Mouse (Mus musculus): ENCODE results near the gene Ccdc187.

Gene Ccdc187

DNA sequence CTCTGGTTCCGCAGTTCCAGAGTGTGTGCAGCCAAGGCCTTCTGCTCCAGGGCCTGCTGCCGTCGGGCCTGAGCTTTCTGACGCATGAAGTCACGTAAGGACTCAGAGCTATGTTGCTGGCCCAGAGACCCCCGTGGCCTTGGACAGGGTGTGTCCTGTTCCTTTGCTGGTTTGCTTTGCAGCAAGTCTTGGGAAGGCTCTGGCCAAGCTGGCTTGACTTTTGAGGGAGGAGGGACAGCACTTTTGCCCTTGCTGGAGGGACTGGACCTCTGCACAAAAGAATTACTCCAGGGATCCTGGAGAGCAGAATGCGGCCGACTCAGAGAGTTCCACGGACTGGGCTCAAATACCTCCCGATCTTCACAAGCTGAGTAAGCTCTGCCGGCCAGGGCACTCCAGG is 13.8 kb downstream of the Ccdc187 start:
- DNase-seq (ENCODE audit: low spot score in 2 of 2), result no peak

DNA sequence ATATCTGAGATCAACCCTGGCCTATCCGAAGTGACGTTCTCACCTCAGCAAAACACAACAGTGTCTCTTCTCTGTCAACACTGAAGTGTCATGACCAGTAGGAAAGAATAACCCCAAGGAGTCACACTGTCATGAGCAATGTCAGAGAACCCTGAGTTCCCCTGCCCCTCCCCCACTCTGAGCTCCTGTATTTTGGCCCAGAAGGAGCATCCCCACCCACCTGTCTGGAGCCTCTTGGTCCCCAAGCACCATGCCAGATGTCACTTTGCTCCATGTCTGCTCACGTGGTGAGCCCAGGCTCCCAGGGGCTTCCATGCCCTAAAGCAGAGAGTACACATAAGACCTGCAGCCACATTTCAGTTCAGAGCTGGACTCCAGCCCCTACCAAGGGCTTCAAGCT is 14.6 kb downstream of the Ccdc187 start:
- no peak for DNase-seq (ENCODE audit: low spot score in 2 of 2)

DNA sequence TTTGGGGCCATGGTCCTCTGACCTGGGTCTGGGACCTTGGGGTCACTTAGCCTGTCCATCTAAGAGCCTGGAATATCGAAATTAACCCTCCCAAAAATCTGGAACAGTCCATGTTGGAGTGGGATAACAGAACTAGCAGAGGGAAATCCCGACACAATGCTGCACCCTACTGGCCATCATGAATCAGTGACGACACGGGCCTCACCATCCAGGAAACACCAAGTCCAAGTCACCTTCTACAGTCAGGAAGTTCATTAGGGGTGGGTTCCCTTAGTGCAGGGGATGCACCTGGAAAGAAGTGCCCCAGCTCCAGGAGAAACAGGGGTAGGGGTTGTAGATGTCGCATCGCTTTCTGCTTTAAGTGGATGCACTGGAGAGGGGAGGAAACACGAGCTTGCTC is 20.7 kb downstream of the Ccdc187 start:
- peak; percentile 35 to 58 for DNase-seq (ENCODE audit: low spot score in 2 of 2)

DNA sequence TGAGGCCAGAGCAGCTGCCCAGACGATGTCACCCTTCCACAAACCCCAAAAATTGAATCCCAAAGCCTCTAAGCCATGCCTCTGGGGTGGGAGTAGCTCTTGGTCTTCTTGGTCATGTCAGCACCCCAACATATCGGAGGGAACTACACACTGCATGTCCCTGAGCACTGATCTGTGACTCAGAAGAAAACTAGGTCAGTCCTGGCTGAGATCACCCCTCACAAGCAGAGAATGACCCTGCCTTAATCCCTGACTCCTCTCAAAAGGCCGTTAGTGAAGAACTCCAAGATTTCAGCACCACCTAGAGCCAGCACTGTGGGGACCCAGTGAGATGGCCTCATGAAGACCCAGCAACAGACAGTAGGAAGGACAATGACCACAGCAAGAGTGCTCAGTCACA is 26.1 kb downstream of the Ccdc187 start:
- no peak for DNase-seq (ENCODE audit: low spot score in 2 of 2)

DNA sequence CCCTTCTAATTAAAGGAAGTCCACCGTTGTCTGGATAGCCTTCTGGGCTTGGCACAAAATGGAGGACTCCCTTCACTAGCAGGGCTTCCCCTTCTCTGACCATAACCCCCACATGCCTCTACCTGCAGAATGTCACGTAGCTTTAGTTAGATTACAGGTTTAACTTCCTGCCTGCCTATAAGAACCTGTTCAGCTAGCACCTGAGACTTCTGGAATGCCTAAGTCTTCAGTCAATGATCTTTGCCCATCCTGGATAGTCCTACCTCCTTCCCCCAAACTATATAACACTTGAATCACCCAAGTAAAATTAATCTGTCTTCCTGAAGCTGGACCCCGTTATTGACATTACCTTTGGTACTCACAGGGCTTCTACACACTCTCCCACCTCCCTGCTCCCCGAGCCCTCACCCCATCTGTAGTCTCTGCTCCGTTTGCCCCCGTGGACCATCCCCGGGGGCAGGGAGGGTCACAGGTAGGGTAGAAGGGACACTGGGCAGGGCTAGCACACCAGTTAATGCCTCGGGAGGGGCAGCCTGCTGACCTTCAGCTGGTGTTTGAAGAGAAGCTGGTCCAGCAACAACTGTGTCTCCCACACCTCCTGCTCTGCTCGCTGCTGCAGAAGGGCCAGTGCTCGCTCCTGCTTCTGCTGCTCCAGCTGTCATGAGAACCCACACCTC is 28.2 kb downstream of the Ccdc187 start:
- DNase-seq (ENCODE audit: low spot score in 2 of 2), result no peak

DNA sequence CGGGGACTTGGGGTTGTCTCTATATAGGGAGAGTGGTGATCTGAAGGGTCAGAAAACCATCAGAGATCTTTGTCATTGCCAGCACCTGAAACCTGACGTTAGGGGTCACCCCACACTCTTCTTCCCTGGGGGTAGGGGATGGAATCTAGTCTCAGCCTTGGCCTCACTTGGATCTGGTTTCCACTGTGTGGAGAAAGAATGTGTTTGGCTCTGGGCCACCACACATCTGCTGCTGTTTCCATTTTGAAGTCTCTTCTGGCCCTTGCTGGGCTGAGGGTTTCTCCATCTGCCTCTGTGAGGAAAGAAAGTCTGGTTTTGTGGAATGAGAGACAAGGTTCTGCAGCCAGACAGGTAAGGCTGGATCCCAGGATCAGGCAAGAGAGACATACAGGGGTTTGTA is 29.3 kb downstream of the Ccdc187 start:
- no peak for DNase-seq (ENCODE audit: low spot score in 2 of 2)

DNA sequence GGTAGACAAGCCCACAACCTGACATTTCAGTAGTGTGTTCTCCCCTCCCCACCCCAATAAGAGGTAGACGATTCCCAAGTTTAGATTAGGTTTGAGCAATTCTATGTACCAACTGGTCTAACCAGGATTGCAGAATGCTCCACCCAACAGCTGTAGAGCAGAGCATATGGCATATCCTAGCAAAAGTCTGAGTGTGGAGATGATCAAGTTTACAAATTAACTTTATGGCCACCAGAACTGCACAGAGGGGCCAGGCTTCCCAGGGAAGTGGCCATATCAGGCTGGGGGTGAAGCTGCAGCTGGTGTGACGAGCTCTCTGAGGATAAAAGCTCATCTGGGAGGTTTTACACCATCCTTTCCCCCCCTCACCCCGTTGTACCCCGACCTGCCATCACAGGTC is 29.7 kb downstream of the Ccdc187 start:
- no peak for DNase-seq (ENCODE audit: low spot score in 2 of 2)

DNA sequence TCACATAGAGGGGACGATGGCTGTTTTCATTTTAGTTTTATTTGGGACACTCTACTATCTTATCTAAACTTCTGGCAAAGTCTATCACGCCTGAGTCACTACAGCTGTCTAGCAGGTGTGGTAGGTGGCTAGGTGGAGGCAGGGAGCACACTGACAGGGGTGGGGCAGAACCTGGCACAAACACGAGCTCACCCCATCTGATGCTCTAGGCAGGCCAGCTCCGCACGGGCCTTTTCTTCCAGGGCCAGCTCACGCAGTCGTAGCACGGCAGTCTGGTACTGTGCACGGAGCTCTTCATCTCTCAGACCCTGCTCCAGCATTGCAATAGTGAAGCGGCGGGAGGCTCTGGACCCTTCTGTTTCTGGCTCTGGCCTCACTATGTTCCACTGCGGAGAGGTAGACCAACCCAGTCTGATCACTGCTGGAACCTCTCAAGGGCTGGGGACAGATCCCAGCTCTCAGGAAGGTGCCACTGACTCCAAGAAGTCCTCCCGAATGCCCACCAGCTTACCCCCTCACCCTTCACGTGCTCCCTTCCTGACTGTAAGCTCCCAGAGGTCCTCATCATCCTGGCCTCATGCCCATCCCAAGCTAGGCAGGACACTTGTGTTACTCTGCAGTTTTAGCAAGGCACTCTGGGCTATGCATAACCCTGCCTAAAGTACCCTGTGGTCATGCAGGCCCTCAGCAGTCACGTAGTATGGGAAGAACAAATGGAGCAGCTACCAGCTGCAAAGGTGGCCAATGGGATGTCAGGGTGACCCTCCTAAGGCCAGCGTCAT is 36.9 kb downstream of the Ccdc187 start:
- DNase-seq (ENCODE audit: low spot score in 2 of 2), result no peak

DNA sequence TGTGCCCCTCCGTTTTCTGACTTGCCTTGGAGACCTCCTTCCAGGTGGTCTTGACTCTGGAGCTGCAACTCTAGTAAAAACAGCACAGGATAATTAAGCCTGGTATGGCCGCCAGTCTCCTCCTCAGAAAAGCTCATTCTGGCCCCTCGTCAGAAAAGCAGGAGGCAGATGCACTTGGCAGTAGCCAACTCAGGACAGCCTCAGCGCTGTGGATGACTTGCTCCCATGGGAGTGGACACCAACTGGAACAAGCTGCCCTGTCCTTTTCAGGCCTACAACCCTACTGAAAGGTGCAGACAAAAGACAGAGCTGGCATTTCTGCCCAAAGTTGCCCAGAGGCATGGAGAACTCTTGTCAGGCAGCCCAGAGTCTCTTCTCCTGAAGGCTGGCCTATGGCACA is 39.5 kb downstream of the Ccdc187 start:
- no peak for DNase-seq (ENCODE audit: low spot score in 2 of 2)

DNA sequence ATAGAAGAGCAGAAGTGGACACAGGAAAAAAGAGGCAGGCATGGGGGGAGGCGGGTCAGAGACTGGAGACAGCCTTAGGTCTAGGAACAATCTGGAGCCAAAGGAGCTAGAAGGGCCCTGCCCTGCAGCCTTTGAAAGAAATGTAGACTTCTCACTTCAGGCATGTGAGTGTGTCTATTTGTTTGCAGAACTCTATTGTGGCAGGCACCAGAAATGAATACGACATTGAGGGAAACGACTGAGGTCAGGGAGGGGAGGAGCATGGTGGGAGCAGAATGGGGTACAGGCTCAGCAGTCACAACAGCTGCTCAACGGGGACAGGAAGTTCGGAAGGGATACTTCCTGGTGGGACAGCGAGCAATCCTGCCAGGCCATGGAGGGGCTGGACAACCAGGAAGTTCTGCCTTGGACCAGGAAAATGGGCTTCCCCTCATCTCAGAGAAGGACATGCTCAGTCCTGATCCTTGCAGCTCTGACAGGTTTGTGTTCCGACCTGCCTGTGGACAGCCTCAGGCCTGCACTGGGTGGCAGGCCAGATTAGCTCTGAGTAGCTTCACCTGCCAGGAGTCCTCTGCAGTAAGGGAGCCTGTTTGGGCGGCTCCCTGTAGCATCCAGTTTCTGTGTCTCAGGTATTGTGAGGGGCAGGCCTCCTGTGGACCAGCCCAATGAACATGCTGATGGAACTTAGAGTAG is 41.7 kb downstream of the Ccdc187 start:
- DNase-seq (ENCODE audit: low spot score in 2 of 2), result no peak

DNA sequence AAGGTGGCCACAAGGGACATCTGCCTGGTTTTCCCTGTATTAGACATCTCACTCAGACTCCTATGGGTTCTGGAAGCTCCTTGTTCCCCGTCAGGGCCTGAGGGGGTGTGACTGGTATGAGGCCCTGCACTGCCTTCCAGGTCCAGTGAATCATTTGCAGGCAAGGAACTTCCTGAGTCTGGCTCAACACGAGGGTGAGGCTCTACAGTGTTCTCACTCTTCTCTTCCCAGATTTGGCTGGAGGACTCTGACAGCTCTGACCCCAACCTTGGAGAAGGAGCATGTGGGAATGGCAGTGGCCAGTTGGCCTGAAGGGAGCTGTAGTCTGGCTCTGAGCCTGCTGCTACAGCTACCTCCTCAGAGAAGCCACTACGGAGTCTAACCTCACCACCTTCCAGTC is 46.8 kb downstream of the Ccdc187 start:
- DNase-seq (ENCODE audit: low spot score in 2 of 2), result no peak

DNA sequence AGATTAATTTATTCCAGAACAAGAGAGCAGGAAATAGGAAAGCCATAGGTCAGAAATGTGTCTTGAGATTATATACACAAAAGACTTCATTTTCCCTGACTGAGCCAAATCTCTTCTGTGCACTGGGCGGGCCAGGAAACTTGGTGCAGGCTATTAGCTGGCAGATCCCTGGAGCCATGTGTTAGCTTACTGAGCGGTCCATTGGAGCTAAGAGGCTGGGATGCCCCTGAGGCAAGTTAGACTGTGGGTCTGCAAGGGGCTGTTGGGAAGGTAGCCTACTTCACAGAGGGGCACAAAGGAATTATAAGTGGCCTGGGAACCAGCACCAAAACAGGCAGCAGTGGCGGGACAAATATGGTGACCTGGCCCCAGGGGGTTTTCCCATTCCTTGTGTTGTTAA is 53.5 kb downstream of the Ccdc187 start:
- no peak for DNase-seq (ENCODE audit: low spot score in 2 of 2)

DNA sequence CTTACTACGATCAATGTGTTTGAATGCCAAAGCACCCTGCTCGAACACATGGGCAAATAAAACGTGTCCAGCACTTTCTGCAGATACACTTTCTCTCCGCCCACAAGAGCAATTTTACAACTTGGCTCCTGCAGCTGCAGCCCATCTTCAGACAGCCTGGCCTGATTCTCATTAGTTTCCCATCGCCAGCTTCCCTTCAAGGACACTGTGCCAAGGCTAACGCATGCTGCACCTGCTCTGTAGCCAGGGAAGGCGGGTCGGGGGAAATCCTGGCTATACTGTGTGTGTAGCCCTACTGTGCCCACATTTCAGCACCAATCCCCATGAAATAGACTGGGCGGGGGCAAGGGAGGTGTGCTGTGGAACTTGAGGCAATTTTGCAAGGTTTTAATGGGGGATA is 54.0 kb downstream of the Ccdc187 start:
- DNase-seq (ENCODE audit: low spot score in 2 of 2), result no peak

DNA sequence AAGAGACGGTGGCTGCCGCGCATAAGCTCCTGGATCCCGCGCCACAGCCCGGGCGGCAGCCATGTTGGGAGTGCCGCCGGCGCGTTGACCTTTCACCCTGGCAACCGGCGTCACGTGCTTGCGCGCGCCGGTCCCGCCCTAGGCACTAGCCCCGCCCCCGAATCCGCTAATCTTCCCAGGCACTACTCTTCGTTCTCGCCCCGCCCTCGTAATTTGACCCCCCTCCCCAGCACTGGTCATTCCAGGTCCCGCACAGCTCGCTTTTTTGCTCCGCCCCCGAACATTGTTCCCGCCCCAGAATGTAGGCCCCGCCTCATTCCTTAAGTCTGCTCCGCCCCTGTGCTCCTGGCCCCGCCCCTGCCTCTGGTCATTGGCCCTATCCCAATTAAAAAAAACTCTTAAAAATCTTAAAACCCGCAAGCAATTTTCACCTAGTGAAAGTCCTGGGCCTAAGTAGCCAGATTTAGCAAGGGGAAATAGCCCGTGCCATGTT is 57.0 kb downstream of the Ccdc187 start, which contains the start of gene Qsox2:
TSS of gene Qsox2 (minus strand) at position 236 of the 493 bp plus-strand sequence.
- peak; percentile 75 to 83 for DNase-seq (ENCODE audit: low spot score in 2 of 2)

DNA sequence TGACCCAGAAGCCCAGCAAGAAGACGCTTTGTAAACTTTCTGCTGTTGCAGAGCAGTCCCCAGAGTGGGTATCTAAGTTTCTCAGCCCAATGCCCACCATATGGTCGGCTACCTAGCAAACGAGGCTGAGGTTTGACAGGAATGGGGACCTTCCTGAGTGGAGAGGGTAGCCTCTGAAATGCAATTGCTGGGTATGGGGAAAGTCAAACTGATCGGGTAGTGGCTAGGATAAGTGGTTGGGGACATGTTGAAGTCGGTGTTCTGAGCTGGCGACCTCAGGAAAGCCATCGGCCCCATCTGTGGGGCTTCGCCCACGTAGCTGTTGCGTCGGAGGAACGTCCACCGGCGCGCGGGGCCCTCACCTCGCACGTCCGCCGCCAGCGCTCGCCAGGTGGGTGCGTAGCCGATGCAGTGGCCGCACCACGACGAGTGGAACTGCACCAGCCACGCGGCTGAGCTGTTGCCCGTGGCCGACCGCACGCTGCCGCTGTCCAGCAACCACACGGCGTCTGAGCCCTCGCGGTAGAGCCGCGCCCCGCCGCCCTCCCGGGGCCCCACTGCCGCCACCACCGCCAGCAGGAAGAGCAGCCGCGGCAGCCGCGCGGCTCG is 57.6 kb downstream of the Ccdc187 start:
- peak in 1 of 2 experiments; percentile 19 for DNase-seq (ENCODE audit: low spot score in 2 of 2)

DNA sequence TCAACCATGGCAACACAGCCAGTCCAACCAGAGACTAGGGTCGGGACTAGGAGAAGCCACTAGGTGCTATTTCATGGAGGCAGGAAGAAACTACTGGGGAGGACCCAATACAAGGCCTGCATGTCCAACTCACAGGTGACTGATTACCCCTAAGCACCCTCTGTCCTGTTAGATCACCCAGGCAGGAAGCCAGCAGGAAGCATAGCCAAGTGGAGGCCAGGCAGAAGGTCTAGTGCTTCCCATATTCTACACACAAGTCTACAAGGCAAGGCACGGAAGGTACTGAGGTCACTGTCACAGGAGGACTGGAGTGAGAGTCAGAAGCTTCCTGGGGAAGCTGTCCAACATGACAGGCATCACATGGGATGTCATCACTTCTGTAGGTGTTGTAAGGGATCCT is 59.6 kb downstream of the Ccdc187 start:
- no peak for DNase-seq (ENCODE audit: low spot score in 2 of 2)

DNA sequence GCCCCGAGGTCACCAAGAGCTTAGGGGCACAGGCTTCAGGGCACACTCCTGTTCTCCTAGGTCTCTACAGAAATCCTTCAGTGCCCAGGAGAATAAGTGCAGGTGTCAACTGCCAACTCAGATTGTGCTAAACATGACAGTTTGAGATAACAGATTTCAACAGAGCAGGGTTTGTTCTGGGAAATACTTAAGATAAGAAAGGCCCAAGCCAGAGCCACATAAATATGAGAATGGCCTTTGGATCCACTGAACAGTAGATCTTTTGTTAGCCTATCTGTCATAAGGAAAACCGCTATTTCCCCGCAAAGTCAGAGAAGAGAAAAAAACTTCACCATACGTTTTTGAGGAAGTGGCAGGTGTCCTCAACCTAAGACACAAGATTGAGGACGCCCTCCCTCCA is 60.1 kb downstream of the Ccdc187 start:
- DNase-seq (ENCODE audit: low spot score in 2 of 2), result no peak

DNA sequence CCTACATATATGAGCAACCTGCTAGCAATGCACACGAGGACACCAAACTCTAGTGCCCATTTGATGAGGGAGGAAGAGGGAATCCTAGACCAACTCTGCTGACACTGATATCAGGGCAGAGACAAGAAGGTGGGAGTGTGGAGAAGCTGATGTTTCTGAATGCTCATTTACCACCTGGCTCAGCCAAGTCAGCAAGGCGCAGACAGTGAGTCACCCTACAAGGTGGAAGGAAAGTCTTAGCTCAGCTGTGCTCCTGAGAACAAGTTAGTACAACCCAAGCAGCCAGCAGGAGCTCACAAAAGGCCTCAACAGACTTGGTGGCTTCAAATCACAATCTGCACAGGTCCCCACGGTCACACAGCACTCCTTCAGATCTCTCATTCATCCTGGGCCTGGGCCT is 63.0 kb downstream of the Ccdc187 start:
- DNase-seq (ENCODE audit: low spot score in 2 of 2), result no peak

DNA sequence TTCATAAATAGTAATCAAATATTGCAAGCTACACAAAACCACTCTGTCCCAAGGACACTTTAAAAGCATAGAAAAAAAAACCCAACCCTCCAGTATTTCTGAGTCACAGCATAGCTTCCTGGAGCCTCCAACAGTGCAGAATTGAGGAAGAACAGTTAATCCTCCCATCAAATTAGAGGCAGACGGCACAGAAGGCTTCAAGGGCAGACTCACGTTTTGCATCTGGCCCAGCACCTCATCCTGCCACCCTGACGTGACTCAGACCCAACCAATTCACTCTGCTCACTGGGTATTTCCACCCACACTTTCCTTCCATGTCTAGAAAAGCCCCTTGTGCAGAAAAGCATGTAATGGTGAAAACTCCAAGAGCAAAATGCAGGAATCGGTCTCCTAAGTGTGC is 64.1 kb downstream of the Ccdc187 start:
- DNase-seq (ENCODE audit: low spot score in 2 of 2), result no peak

DNA sequence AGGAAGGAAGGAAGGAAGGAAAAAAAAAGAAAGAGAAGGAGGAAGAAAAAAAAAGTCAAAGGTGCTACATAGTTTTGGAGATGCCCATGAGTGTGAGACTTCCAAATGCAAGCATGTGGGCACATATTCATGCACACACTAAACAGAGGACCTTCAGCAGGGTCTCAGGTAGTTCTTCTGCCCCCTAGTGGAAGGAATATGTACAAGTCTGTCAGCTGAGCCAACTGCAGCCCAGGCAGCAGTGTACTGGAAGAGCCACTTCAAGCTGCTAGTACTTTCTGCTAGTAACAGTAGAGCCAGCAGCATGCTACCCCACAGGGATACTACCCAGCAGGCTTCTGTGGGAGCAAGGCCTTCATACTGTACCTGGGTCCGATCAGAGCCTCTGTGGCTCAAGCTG is 66.6 kb downstream of the Ccdc187 start:
- DNase-seq (ENCODE audit: low spot score in 2 of 2), result peak in 1 of 2 experiments; percentile 31

DNA sequence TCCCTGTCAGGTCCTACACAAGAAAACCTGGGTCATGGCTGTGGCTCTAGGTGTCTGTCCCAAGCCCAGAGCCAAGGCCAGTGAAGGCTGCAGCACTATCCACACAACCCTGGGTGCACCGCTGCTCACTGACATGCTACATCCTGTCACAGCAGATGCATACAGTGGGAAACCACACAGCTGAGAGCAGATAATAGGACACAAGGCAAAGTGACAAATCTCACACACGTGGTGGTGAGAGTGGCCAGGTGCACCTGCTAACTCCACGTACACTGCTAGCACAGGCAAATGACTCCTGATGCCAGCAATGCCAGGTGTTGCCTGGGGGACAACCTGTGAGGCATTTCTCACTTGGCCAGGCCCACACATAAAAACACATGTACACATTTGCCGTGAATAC is 69.1 kb downstream of the Ccdc187 start:
- no peak for DNase-seq (ENCODE audit: low spot score in 2 of 2)

DNA sequence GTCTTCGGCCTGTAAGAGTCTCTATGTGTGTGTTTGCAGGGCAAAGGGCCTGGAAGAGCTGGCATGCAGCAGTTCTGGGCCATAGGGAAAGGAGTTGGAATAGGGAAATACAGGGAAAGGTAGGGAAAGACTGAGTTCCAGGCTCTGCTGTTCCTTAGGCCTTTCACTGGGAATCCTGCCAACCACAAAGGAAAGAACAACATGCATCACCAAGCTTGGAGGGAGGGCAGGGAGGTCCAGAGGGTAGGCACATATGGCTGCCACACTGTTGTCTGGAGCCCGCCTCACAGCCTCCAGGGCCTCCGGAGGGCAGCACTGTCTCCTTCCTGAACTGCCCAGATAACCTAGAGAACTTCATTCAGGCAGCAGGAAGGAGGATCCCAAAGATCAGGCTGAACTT is 70.4 kb downstream of the Ccdc187 start:
- no peak for DNase-seq (ENCODE audit: low spot score in 2 of 2)
